Mouse (Mus musculus) stomach, embryonic 16.5 days (tissue): ENCODE results near the gene Zcchc24. TPM values are rescaled to one million over a fixed set of nuclear protein-coding genes. Genes with fewer than 3 reads are reported as not detected.

Experiments
- ATAC-seq: fragments of 200-750 bp; cut with Nextera tagmentation; 2 replicates; pipeline ENCODE4 v1.8.0; 2017; ENCODE audit warnings: moderate number of reproducible peaks, moderate TSS enrichment; ENCODE audit not compliant: insufficient read depth, low FRiP score
- H3K27ac ChIP-seq: fragments of 300-500 bp; sonication (generic); 2 replicates; pipeline ENCODE4 v1.5.1; 2014; ENCODE audit warnings: low read length
- H3K27me3 ChIP-seq: fragments of 300-500 bp; sonication (generic); 2 replicates; pipeline ENCODE4 v1.6.1; 2014; ENCODE audit warnings: low read length, control low read depth, mixed read lengths; ENCODE audit not compliant: control insufficient read depth, insufficient read depth
- H3K36me3 ChIP-seq: fragments of 300-500 bp; sonication (generic); 2 replicates; pipeline ENCODE4 v1.6.1; 2014; ENCODE audit warnings: low read length; ENCODE audit not compliant: control insufficient read depth, insufficient read depth
- H3K4me1 ChIP-seq: fragments of 300-500 bp; sonication (generic); 2 replicates; pipeline ENCODE4 v1.6.1; 2014; ENCODE audit warnings: low read length, control low read depth, mixed read lengths; ENCODE audit not compliant: control insufficient read depth, insufficient read depth
- H3K4me2 ChIP-seq: fragments of 300-500 bp; sonication (generic); 2 replicates; pipeline ENCODE4 v1.6.1; 2014; ENCODE audit warnings: low read depth, low read length, mixed read lengths
- H3K4me3 ChIP-seq: fragments of 300-500 bp; sonication (generic); replicated peaks from 2 replicates; pipeline ENCODE4 v1.5.1; 2014; ENCODE audit warnings: mild to moderate bottlenecking, low read length
- H3K9ac ChIP-seq: fragments of 300-500 bp; sonication (generic); 2 replicates; pipeline ENCODE4 v1.6.1; 2014; ENCODE audit warnings: low read length
- H3K9me3 ChIP-seq: fragments of 300-500 bp; sonication (generic); replicated peaks from 2 replicates; pipeline ENCODE4 v1.6.1; 2016; ENCODE audit warnings: low read length, control low read depth; ENCODE audit not compliant: control insufficient read depth
- WGBS: fragments of 180-500 bp; shearing (Covaris S2); extraction: QIAGEN DNeasy Blood & Tissue Kit; methylation state at CpG from one replicate; pipeline ENCODE4 v1.1.7; 2014; 5-methylcytosine and 5-hydroxymethylcytosine counted together
- polyA plus RNA-seq: library from polyadenylated mRNA; unstranded; fragments of >200 nt; fragmentation: Nextera tagmentation; extraction: Ambion mirVana; gene quantifications from 2 replicates; pipeline ENCODE4 v1.2.1, GENCODE M21; 2015

The Zcchc24 gene
- polyA plus RNA-seq, 1 experiment from 2014 or later, result 17.1 TPM

DNA sequence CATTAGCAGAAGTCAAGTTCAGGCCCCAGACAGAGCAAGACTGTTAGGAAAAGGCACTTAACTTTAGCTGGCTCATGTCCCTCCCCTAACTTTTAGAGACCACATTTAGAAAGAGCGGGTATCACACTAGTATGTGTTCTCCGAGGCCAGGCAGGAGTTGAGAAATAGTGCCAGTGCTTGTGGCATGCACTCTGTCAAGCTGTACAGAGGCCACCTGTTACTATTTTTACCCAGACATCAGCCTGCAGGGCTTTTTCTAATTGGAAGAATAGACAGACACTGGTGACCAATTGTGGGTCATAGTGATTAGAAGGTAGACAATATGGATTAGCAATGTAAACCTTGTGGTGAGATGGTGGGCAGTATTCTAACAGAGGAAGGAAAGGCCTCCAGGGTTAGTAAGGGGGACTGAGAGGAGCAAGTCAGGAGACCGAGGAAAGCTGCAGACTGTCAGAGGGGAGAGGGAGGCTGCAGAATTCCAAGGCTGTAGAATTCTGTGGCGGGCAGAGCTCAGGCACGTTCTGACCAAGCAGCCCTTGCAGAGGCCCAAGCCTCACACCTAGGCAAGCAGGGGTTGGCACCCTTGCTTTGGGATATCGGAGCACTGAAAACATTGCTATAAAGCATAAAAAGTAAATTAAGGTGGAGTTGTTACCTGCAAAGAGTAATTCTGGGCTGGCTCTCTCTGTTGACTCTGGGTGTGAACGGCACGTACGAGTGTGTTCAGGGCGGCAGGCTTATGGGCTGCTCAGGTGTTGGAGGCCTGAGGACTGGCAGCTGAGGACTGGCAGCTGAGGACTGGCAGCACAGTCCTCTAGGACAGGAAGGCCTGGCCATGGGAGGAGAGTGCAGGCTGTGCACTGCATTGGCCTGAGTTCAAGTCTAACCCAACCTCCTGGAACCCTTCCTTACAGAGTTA is 81.6 kb downstream of the Zcchc24 start:
- peaks cover 21% of the 10 kb centered on the region for H3K4me1 ChIP-seq
- WGBS, result 48% methylated on average over 10 of the region's 10 CpGs
- H3K9me3 ChIP-seq, result no peaks in the 10 kb centered on the region
- no peaks in the 10 kb centered on the region for H3K27me3 ChIP-seq
- H3K4me3 ChIP-seq, result no peak overlapping the region
- ATAC-seq, result peak; percentile 80
- no peaks in the 10 kb centered on the region for H3K36me3 ChIP-seq
- H3K4me2 ChIP-seq, result no peak overlapping the region; the same call in 1 of the 2 replicates
- H3K27ac ChIP-seq, result peak overlapping the region; percentile 92
- 0 out of 2 replicates have a peak overlapping the region, but pooled peaks have one; percentile 15 for H3K9ac ChIP-seq

DNA sequence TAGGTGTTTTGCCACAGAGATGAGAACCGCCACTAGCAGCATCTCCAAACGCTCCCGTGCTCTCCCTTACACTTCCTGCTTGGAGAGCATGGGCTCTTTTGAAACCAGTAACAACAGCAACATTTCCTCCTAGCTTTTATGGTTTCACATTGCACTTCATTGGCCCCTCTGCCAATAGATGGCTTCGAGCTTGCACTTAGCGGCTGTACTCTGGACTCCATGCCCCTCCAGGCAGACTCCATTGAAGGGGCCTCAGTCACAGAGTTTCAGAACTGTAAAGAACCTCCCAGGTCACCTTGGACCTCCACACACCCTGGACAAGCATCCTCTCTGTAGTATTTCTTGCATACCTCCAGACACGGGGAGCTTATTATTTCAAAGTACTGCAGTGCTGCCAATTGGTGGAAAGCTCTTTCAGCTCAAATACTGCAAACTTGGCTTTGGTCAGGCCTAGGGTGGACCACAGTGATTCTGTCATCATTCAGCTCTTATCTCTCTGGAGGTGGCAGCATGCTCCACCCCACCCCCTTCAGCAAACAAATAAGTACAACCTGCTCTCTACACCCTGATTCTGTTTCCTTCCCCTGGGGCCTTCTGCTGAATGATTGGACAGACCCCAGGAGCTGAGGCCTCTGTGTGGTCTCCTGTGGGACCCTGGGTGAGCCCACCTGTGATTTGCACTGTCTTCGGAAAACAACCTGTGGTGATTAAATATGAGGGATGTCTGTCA is 82.5 kb downstream of the Zcchc24 start:
- peaks cover 21% of the 10 kb centered on the region for H3K4me1 ChIP-seq
- WGBS, result 45% methylated on average over 7 of the region's 7 CpGs
- H3K27ac ChIP-seq, result peak overlapping the region; percentile 92
- H3K4me3 ChIP-seq, result no peak overlapping the region
- no peaks in the 10 kb centered on the region for H3K27me3 ChIP-seq
- H3K9ac ChIP-seq, result peak overlapping the region; percentile 11; the same call in 1 of the 2 replicates
- no peaks in the 10 kb centered on the region for H3K36me3 ChIP-seq
- peak; percentile 65; the same call in 1 of the 2 replicates for ATAC-seq
- H3K4me2 ChIP-seq, result no peak overlapping the region
- H3K9me3 ChIP-seq, result no peaks in the 10 kb centered on the region

DNA sequence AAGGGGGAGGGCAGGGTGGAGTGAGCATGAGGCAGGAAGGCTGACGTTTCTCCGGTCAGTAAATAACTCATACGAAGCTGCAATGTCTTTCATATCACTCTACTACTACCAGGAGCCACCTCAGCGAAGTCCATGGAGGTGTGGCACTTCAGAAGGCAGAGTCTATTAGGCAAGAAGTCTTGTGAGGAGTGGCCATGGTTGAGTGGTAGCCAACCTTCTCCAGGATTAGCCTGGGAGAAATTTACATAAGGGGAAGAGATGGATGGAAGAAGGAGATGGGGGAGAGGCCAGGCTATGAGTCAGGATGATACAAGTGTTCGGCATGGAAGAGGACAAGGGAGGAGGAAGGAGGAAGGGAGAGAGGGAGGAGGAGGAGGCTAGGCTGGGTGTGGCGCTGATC is 86.8 kb downstream of the Zcchc24 start:
- H3K27ac ChIP-seq, result no peak overlapping the region
- H3K36me3 ChIP-seq, result no peaks in the 10 kb centered on the region
- H3K27me3 ChIP-seq, result no peaks in the 10 kb centered on the region
- peaks cover 11% of the 10 kb centered on the region for H3K4me1 ChIP-seq
- no peaks in the 10 kb centered on the region for H3K9me3 ChIP-seq
- no peak overlapping the region for H3K9ac ChIP-seq
- no peak overlapping the region for H3K4me3 ChIP-seq
- 58% methylated on average over 6 of the region's 6 CpGs for WGBS
- H3K4me2 ChIP-seq, result no peak overlapping the region
- no peak for ATAC-seq

DNA sequence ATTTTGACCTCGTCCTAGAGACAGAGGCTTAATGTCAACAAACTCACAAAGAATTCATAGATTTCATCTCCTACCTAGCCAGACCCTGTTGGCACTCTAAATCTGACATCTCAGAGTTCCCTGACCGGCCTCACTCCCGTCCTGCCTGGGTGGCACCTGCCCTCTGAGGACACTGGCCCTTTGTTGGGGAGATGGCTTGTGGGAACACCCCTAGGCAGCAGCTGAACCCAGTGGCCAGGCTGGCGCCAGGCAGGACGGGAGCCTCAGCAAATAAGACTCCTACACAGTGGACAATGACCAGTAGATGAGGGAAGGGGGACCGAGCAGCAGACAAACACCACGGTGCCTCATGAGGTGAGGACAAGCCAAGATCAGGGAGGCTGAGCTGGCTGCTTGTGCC is 89.2 kb downstream of the Zcchc24 start:
- no peak for ATAC-seq
- 45% methylated on average over 7 of the region's 7 CpGs for WGBS
- Histone ChIP-seq H3K27ac (no peak overlapping the region), H3K36me3 (no peaks in the 10 kb centered on the region), H3K4me1 (0 out of 2 replicates have a peak, but pooled peaks cover 2% of the 10 kb centered on the region), H3K4me3 (no peak overlapping the region), H3K9me3 (no peaks in the 10 kb centered on the region), H3K4me2 (no peak overlapping the region), H3K9ac (no peak overlapping the region), H3K27me3 (no peaks in the 10 kb centered on the region)

DNA sequence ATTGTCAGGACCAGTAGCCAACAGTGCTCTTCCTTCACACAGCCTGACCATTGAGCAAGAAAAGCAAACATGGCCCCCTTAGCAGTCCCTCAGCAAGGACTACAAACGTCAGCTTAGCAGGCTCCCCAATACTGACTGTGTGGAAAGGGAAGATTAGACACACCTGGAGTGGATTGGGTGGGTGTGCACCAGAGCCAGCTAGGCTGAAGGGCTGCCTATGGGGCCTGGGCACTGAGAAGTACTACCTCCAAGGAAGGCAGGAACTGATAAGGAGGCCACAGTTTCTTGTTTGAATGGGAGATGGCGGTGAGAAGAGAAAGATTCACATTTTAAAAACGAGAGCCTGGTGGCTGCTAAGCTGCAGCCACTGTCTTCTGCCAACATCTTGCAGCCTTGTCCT is 101.3 kb downstream of the Zcchc24 start:
- Histone ChIP-seq H3K4me1 (0 out of 2 replicates have a peak, but pooled peaks cover 3% of the 10 kb centered on the region), H3K4me2 (no peak overlapping the region), H3K27me3 (no peaks in the 10 kb centered on the region), H3K9ac (no peak overlapping the region), H3K36me3 (peaks cover 20% of the 10 kb centered on the region), H3K9me3 (no peaks in the 10 kb centered on the region), H3K27ac (no peak overlapping the region), H3K4me3 (no peak overlapping the region)
- WGBS, result 49% methylated on average over 3 of the region's 3 CpGs
- ATAC-seq, result no peak

DNA sequence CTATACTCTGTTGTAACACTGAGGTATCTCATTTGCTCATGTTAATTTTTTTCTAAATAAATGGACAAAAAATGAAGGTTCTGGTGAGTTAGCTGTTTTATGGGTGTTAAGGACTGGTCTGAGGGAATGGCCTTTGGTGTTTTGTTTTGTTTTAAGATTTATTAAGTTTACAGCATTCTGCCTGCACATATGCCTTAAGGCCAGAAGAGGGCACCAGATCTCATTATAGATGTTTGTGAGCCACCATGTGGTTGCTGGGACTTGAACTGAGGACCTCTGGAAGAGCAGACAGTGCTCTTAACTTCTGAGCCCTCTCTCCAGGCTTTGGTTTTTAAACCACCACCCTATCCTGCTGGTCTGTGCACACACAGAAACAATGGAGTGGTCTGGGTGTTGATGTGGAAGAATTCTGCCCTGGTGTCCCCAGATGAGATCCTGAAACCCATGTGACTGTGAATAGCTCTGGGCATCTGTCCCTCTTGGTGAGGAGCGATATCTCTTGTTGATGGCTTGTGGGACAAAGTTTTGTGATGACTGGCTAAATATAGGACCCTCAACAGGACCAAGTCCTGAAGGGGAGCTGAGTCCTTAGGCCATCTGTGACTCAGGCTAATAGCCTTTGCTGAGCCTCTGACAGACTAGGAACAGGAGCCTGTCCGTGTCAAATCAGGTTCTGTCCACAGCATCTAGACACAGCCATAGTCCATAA is 102.0 kb downstream of the Zcchc24 start:
- no peak overlapping the region for H3K9ac ChIP-seq
- H3K9me3 ChIP-seq, result no peaks in the 10 kb centered on the region
- H3K36me3 ChIP-seq, result peaks cover 24% of the 10 kb centered on the region
- 82% methylated on average over 2 of the region's 2 CpGs for WGBS
- ATAC-seq, result no peak
- no peak overlapping the region for H3K4me3 ChIP-seq
- H3K4me1 ChIP-seq, result 0 out of 2 replicates have a peak, but pooled peaks cover 3% of the 10 kb centered on the region
- H3K27ac ChIP-seq, result no peak overlapping the region
- H3K27me3 ChIP-seq, result no peaks in the 10 kb centered on the region
- H3K4me2 ChIP-seq, result no peak overlapping the region

DNA sequence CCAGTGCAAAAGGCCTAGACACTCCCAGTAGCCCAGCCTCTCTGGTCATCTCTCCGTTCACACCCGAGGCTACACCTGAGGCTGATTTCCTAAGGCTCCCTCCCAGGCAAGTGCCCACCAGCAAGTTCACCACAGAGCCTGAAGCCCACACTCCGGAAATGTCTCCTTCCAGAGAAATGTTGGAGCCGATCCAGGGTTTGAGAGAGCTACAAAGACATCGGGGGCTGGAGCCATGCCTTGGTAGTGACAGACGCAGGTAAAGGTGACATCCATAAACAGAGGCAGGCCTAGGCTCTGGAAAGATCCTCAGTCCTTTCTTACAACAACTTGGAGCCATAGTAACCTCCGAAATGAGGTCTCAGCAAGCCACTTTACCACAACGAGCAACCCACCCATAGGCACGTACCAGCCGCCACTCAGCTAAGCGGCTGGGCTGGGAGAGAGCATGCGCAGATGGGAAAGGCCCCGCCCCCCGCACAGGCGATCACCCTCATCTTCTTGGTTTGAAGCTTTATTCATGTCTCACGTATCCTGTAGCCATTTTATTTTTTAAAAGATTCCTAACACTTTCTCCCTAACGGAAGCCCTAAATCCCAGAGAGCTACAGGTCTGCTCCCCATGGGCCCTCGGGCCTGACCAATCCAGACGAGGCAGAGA is 103.4 kb downstream of the Zcchc24 start:
- no peak overlapping the region for H3K27ac ChIP-seq
- no peaks in the 10 kb centered on the region for H3K9me3 ChIP-seq
- H3K27me3 ChIP-seq, result no peaks in the 10 kb centered on the region
- 74% methylated on average over 19 of the region's 19 CpGs for WGBS
- H3K4me1 ChIP-seq, result 0 out of 2 replicates have a peak, but pooled peaks cover 3% of the 10 kb centered on the region
- H3K36me3 ChIP-seq, result peaks cover 32% of the 10 kb centered on the region
- no peak overlapping the region for H3K4me3 ChIP-seq
- H3K9ac ChIP-seq, result 0 out of 2 replicates have a peak overlapping the region, but pooled peaks have one; percentile 26
- ATAC-seq, result no peak
- no peak overlapping the region for H3K4me2 ChIP-seq

DNA sequence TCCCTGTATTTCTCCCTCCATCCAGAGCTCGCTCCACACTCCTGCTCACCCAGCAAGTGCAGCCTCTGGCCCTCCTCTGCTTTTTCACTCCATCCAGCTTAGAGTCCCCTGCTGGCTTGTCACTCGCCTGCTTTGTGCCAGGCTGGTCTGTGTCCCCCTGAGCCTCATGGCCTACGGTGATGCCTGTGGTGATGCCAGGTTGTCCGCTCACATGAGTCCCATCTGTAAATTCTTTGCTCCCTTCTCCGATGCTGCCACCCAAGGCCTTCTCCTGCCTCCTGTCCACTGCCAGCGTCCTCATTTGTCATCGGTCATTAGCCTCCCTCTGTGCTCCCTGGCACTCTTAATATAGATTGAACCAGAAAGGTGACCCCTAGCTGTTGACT is 104.5 kb downstream of the Zcchc24 start:
- no peak for ATAC-seq
- no peak overlapping the region for H3K9ac ChIP-seq
- 0 out of 2 replicates have a peak, but pooled peaks cover 3% of the 10 kb centered on the region for H3K4me1 ChIP-seq
- no peak overlapping the region for H3K4me2 ChIP-seq
- H3K4me3 ChIP-seq, result no peak overlapping the region
- H3K36me3 ChIP-seq, result peaks cover 39% of the 10 kb centered on the region
- no peak overlapping the region for H3K27ac ChIP-seq
- WGBS, result 73% methylated on average over 7 of the region's 7 CpGs
- H3K27me3 ChIP-seq, result no peaks in the 10 kb centered on the region
- no peaks in the 10 kb centered on the region for H3K9me3 ChIP-seq
